Mouse (Mus musculus): Measurements from ENCODE around the gene Vps9d1. TPM values are rescaled to one million over a fixed set of nuclear protein-coding genes. Genes with fewer than 3 reads are reported as not detected.
"Not testable (repeated sequence)": the region's sequence is repeated elsewhere in the genome, so short reads cannot be mapped to it uniquely, and the experiment has no call there.

Gene Vps9d1
- polyA plus RNA-seq, 1 experiment from 2014 or later, result 10.7 TPM

GRCm38 (mm10) chr8:123283991-123284390 lies 29.8 kb upstream of the Vps9d1 start:
- Histone ChIP-seq H3K36me3 (ENCODE audit: control insufficient read depth, insufficient read depth, low read length) (peaks cover 26% of the 10 kb centered on the region; the same call in 1 of the 2 replicates), H3K4me3 (ENCODE audit: low read depth, low read length) (no peak overlapping the region), H3K4me1 (replicated peaks; ENCODE audit: control insufficient read depth, insufficient read depth, low read length) (no peaks in the 10 kb centered on the region), H3K27me3 (replicated peaks; ENCODE audit: control insufficient read depth, insufficient read depth, low read length) (no peaks in the 10 kb centered on the region), H3K4me2 (no peak overlapping the region), H3K9me3 (ENCODE audit: control insufficient read depth, low read length) (no peaks in the 10 kb centered on the region), H3K9ac (ENCODE audit: low read depth, low read length) (no peak overlapping the region), H3K27ac (ENCODE audit: low read depth, low read length) (no peak overlapping the region)
- 88% methylated on average over 7 of the region's 7 CpGs for WGBS
- DNase-seq (ENCODE audit: low spot score) (no peak), ATAC-seq (replicated peaks; ENCODE audit: low FRiP score) (no peak)

- not testable (repeated sequence) for ATAC-seq (replicated peaks; ENCODE audit: low FRiP score); H3K4me2 ChIP-seq; DNase-seq (ENCODE audit: low spot score); H3K4me3 ChIP-seq (ENCODE audit: low read depth, low read length); H3K27ac ChIP-seq (ENCODE audit: low read depth, low read length); H3K9ac ChIP-seq (ENCODE audit: low read depth, low read length); H3K4me1 ChIP-seq (replicated peaks; ENCODE audit: control insufficient read depth, insufficient read depth, low read length); H3K9me3 ChIP-seq (ENCODE audit: control insufficient read depth, low read length); H3K27me3 ChIP-seq (replicated peaks; ENCODE audit: control insufficient read depth, insufficient read depth, low read length)
- WGBS, result 80% methylated on average over 4 of the region's 6 CpGs
- peaks cover 16% of the 10 kb centered on the region; the same call in 1 of the 2 replicates for H3K36me3 ChIP-seq (ENCODE audit: control insufficient read depth, insufficient read depth, low read length)
Observed at GRCm38 (mm10) chr8:123282994-123283393, 28.8 kb upstream of the Vps9d1 start.

- Histone ChIP-seq H3K4me1 (replicated peaks; ENCODE audit: control insufficient read depth, insufficient read depth, low read length) (no peaks in the 10 kb centered on the region), H3K9me3 (ENCODE audit: control insufficient read depth, low read length) (no peaks in the 10 kb centered on the region), H3K27me3 (replicated peaks; ENCODE audit: control insufficient read depth, insufficient read depth, low read length) (no peaks in the 10 kb centered on the region), H3K4me3 (ENCODE audit: low read depth, low read length) (no peak overlapping the region), H3K36me3 (ENCODE audit: control insufficient read depth, insufficient read depth, low read length) (peaks cover 16% of the 10 kb centered on the region; the same call in 1 of the 2 replicates), H3K4me2 (no peak overlapping the region), H3K27ac (ENCODE audit: low read depth, low read length) (no peak overlapping the region), H3K9ac (ENCODE audit: low read depth, low read length) (no peak overlapping the region)
- DNase-seq (ENCODE audit: low spot score) (no peak), ATAC-seq (replicated peaks; ENCODE audit: low FRiP score) (no peak)
- WGBS, result 88% methylated on average over 13 of the region's 13 CpGs
Observed at GRCm38 (mm10) chr8:123280302-123281094, 26.4 kb upstream of the Vps9d1 start.

GRCm38 (mm10) chr8:123279828-123280227 lies 25.7 kb upstream of the Vps9d1 start:
- no peaks in the 10 kb centered on the region for H3K4me1 ChIP-seq (replicated peaks; ENCODE audit: control insufficient read depth, insufficient read depth, low read length)
- no peak overlapping the region for H3K4me2 ChIP-seq
- 84% methylated on average over 4 of the region's 4 CpGs for WGBS
- no peak overlapping the region for H3K9ac ChIP-seq (ENCODE audit: low read depth, low read length)
- no peak overlapping the region for H3K4me3 ChIP-seq (ENCODE audit: low read depth, low read length)
- no peak for DNase-seq (ENCODE audit: low spot score)
- ATAC-seq (replicated peaks; ENCODE audit: low FRiP score), result no peak
- H3K9me3 ChIP-seq (ENCODE audit: control insufficient read depth, low read length), result no peaks in the 10 kb centered on the region
- H3K36me3 ChIP-seq (ENCODE audit: control insufficient read depth, insufficient read depth, low read length), result peaks cover 16% of the 10 kb centered on the region; the same call in 1 of the 2 replicates
- no peaks in the 10 kb centered on the region for H3K27me3 ChIP-seq (replicated peaks; ENCODE audit: control insufficient read depth, insufficient read depth, low read length)
- H3K27ac ChIP-seq (ENCODE audit: low read depth, low read length), result no peak overlapping the region

GRCm38 (mm10) chr8:123278445-123278844 lies 24.3 kb upstream of the Vps9d1 start:
- WGBS, result 78% methylated on average over 7 of the region's 7 CpGs
- H3K4me3 ChIP-seq (ENCODE audit: low read depth, low read length), result no peak overlapping the region
- no peak for ATAC-seq (replicated peaks; ENCODE audit: low FRiP score)
- H3K9ac ChIP-seq (ENCODE audit: low read depth, low read length), result no peak overlapping the region
- H3K27me3 ChIP-seq (replicated peaks; ENCODE audit: control insufficient read depth, insufficient read depth, low read length), result no peaks in the 10 kb centered on the region
- H3K4me1 ChIP-seq (replicated peaks; ENCODE audit: control insufficient read depth, insufficient read depth, low read length), result no peaks in the 10 kb centered on the region
- no peak overlapping the region for H3K27ac ChIP-seq (ENCODE audit: low read depth, low read length)
- no peak for DNase-seq (ENCODE audit: low spot score)
- H3K9me3 ChIP-seq (ENCODE audit: control insufficient read depth, low read length), result no peaks in the 10 kb centered on the region
- H3K36me3 ChIP-seq (ENCODE audit: control insufficient read depth, insufficient read depth, low read length), result peaks cover 15% of the 10 kb centered on the region; the same call in 1 of the 2 replicates
- no peak overlapping the region for H3K4me2 ChIP-seq

- Histone ChIP-seq H3K9me3 (ENCODE audit: control insufficient read depth, low read length) (no peaks in the 10 kb centered on the region), H3K36me3 (ENCODE audit: control insufficient read depth, insufficient read depth, low read length) (peaks cover 9% of the 10 kb centered on the region; the same call in 1 of the 2 replicates), H3K9ac (ENCODE audit: low read depth, low read length) (no peak overlapping the region), H3K27ac (ENCODE audit: low read depth, low read length) (no peak overlapping the region), H3K4me3 (ENCODE audit: low read depth, low read length) (no peak overlapping the region), H3K27me3 (replicated peaks; ENCODE audit: control insufficient read depth, insufficient read depth, low read length) (no peaks in the 10 kb centered on the region), H3K4me1 (replicated peaks; ENCODE audit: control insufficient read depth, insufficient read depth, low read length) (no peaks in the 10 kb centered on the region), H3K4me2 (no peak overlapping the region)
- 95% methylated on average over 12 of the region's 12 CpGs for WGBS
- DNase-seq (ENCODE audit: low spot score), result no peak
- ATAC-seq (replicated peaks; ENCODE audit: low FRiP score), result no peak
Observed at GRCm38 (mm10) chr8:123275096-123275495, 20.9 kb upstream of the Vps9d1 start.

GRCm38 (mm10) chr8:123274447-123274846 lies 20.3 kb upstream of the Vps9d1 start:
- 88% methylated on average over 5 of the region's 5 CpGs for WGBS
- DNase-seq (ENCODE audit: low spot score), result no peak
- no peaks in the 10 kb centered on the region for H3K27me3 ChIP-seq (replicated peaks; ENCODE audit: control insufficient read depth, insufficient read depth, low read length)
- H3K4me3 ChIP-seq (ENCODE audit: low read depth, low read length), result no peak overlapping the region
- H3K9me3 ChIP-seq (ENCODE audit: control insufficient read depth, low read length), result no peaks in the 10 kb centered on the region
- no peak for ATAC-seq (replicated peaks; ENCODE audit: low FRiP score)
- no peak overlapping the region for H3K9ac ChIP-seq (ENCODE audit: low read depth, low read length)
- peaks cover 13% of the 10 kb centered on the region; the same call in 1 of the 2 replicates for H3K36me3 ChIP-seq (ENCODE audit: control insufficient read depth, insufficient read depth, low read length)
- H3K27ac ChIP-seq (ENCODE audit: low read depth, low read length), result no peak overlapping the region
- H3K4me2 ChIP-seq, result no peak overlapping the region
- no peaks in the 10 kb centered on the region for H3K4me1 ChIP-seq (replicated peaks; ENCODE audit: control insufficient read depth, insufficient read depth, low read length)

- Histone ChIP-seq H3K4me2 (no peak overlapping the region), H3K36me3 (ENCODE audit: control insufficient read depth, insufficient read depth, low read length) (peaks cover 28% of the 10 kb centered on the region), H3K4me1 (replicated peaks; ENCODE audit: control insufficient read depth, insufficient read depth, low read length) (no peaks in the 10 kb centered on the region), H3K27ac (ENCODE audit: low read depth, low read length) (no peak overlapping the region), H3K9ac (ENCODE audit: low read depth, low read length) (no peak overlapping the region), H3K9me3 (ENCODE audit: control insufficient read depth, low read length) (no peaks in the 10 kb centered on the region), H3K27me3 (replicated peaks; ENCODE audit: control insufficient read depth, insufficient read depth, low read length) (no peaks in the 10 kb centered on the region), H3K4me3 (ENCODE audit: low read depth, low read length) (no peak overlapping the region)
- ATAC-seq (replicated peaks; ENCODE audit: low FRiP score) (no peak), DNase-seq (ENCODE audit: low spot score) (no peak)
- 84% methylated on average over 4 of the region's 4 CpGs for WGBS
Observed at GRCm38 (mm10) chr8:123271901-123272300, 17.8 kb upstream of the Vps9d1 start.

- Histone ChIP-seq H3K36me3 (ENCODE audit: control insufficient read depth, insufficient read depth, low read length) (peaks cover 29% of the 10 kb centered on the region), H3K4me3 (ENCODE audit: low read depth, low read length) (no peak overlapping the region), H3K27me3 (replicated peaks; ENCODE audit: control insufficient read depth, insufficient read depth, low read length) (no peaks in the 10 kb centered on the region), H3K9me3 (ENCODE audit: control insufficient read depth, low read length) (no peaks in the 10 kb centered on the region), H3K4me1 (replicated peaks; ENCODE audit: control insufficient read depth, insufficient read depth, low read length) (no peaks in the 10 kb centered on the region), H3K27ac (ENCODE audit: low read depth, low read length) (no peak overlapping the region), H3K9ac (ENCODE audit: low read depth, low read length) (no peak overlapping the region), H3K4me2 (no peak overlapping the region)
- WGBS, result 89% methylated on average over 10 of the region's 10 CpGs
- DNase-seq (ENCODE audit: low spot score), result no peak
- ATAC-seq (replicated peaks; ENCODE audit: low FRiP score), result no peak
Observed at GRCm38 (mm10) chr8:123271147-123271546, 17.0 kb upstream of the Vps9d1 start.

All from liver, embryonic 11.5 days (tissue).